Mouse (Mus musculus): ENCODE measurements around the gene Parg.
"Not testable (repeated sequence)": the region's sequence is repeated elsewhere in the genome, so short reads cannot be mapped to it uniquely, and the experiment has no call there.

Parg gene

GRCm38 (mm10) chr14:32175310-32175709, 26.4 kb upstream of the Parg start:
- in situ Hi-C loops (cut with MboI, MseI) = no loop called here

DNA sequence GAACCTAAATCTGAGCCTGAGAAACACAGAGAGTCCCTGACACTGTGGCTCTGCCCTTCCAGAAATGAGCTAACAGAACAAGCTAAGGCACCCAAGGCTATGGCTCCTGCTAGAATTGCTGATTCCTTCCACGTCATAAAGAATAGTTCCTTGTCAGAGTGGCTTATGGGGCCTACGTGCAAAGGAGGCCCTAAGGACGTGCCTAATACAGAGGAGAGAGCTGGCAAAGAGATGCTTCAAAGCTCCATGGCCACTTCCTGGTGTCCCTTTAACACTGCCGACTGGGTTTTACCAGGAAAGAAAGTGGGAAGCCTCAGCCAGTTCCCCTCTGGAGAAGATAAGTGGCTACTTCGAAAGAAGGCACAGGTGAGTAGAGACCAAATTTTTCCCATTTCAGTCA, 25.2 kb upstream of the Parg start:
- in situ Hi-C loops (cut with MboI, MseI) = not testable (repeated sequence)

GRCm38 (mm10) chr14:32179393-32180195, 22.2 kb upstream of the Parg start:
- in situ Hi-C loops (cut with MboI, MseI) = no loop called here

DNA sequence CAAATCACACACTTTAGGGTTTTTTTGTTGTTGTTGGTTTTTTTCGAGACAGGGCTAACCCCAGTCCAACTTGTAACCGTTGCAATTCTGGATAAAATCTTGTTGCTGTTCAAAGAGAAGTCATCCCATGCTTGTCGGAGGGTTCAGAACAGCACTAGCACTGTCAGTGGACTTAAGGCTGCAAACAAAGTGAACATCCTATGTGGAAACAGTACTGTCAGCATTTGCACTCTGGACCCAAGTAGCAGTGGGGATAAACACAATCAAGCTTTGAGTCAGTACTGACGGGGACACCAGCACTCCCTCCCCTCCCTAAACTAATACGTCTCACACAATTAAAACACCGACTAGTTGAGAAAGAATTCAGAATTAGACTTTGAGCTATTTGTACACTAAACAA, 20.9 kb upstream of the Parg start:
- in situ Hi-C loops (cut with MboI, MseI) = no loop called here

- in situ Hi-C loops (cut with MboI, MseI) = no loop called here
These were observed 17.9 kb upstream of the Parg start for GRCm38 (mm10) chr14:32183846-32184245.

DNA sequence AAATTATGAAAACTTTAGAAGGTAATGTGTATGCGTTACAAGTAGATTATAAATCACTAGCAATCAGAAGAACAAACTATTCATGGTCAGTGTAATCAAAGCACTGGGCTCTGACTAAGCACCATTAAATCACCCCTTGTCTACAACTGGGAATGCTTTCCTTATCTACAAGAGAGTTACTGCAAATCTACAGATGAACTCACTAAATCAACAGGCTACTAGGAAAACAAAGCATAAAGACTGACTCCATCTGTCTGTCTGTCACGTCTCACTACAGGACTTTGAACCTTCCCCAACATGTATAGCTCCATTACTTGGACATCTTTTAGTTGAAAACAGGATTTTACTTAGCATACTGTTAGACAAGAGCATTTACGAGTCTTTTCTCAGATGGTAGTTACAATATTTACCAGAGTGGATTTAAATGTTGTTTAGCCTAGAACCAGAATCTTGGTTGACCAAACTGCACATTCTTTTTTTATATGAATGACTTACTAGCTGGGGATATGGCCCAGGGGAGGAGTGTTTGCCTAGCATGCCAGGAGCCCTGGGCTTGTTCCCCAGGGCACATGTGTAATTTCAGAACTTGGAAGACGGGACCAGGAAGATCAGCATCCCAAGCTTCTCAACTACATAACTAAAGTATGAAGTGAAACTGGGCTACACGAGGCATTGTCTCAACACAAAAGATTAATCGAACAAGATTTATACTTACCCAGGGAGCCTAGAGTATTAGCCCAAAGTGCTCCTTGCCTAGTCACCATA, 10.9 kb upstream of the Parg start:
- in situ Hi-C loops (cut with MboI, MseI) = no loop called here

- in situ Hi-C loops (cut with MboI, MseI) = no loop called here
These were observed 9.8 kb upstream of the Parg start for GRCm38 (mm10) chr14:32191926-32192325.

GRCm38 (mm10) chr14:32192437-32192836, 9.3 kb upstream of the Parg start:
- in situ Hi-C loops (cut with MboI, MseI) = no loop called here

DNA sequence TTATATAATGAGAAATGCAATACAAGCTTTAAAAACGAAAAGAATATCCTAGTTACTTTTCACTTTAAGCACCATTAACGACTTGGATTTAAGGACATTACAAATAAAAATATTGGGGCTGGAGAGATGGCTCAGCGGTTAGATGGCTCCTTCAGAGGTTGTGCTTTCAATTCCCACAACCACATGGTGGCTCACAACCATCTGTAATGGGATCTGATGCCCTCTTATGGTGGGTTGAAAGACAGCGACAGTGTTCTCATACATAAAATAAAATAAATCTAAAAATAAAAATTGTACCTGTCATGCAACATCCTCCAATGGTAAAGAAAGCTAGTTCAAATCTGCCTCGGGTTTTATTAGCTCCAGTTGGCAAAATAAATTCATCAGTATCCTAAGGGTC, 8.2 kb upstream of the Parg start:
- in situ Hi-C loops (cut with MboI, MseI) = not testable (repeated sequence)

- in situ Hi-C loops (cut with MboI, MseI) = no loop called here
These were observed 395 bp upstream of the Parg start for GRCm38 (mm10) chr14:32201354-32201753.

DNA sequence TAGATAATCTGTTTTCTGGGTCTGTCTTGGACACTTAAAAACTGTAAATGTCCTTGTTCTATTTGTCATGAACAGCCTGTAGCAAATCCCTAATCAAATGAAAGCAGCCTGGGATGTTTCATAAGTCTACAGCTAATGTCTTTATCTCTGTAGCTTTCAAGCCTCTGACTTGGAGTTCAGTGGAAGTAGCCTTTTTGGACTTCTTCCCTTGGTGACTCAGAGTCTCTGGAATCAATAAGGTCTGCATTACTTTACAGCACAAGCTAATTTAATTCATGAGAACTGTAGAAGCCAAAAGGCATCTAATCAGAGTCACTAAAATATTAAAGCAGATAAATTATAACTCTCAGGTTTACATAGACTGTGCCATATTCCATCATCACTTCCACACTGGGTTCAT, 24.9 kb downstream of the Parg start:
- in situ Hi-C loops (cut with MboI, MseI) = loop anchor here (25.0 kb wide), 1 partner anchor 261 kb away; no protein-coding TSS in a partner anchor

GRCm38 (mm10) chr14:32228996-32229395, 27.2 kb downstream of the Parg start:
- in situ Hi-C loops (cut with MboI, MseI) = loop anchor here (25.0 kb wide), 1 partner anchor 258 kb away; no protein-coding TSS in a partner anchor

DNA sequence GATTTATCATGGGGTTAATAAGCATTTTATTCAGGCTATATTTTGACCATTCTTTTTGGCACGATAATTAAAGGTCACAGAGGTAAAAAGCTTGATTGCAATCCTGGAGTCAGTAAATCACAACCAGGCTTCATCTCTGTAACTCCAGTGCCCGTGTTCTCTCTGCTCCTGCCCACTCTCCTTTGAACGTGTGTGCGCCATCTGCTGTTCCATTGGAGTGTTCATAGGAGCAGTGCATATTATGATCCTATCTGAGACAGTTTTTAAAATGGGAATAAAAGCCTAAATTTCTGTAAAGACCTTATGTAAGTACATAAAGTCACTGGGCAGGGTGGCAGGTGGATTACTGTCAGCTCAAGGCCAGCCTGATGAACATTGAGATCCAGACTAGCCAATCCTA, 40.7 kb downstream of the Parg start:
- in situ Hi-C loops (cut with MboI, MseI) = loop anchor here (25.0 kb wide), 1 partner anchor 245 kb away; no protein-coding TSS in a partner anchor

GRCm38 (mm10) chr14:32246019-32246418, 44.3 kb downstream of the Parg start:
- in situ Hi-C loops (cut with MboI, MseI) = loop anchor here (25.0 kb wide), 1 partner anchor 241 kb away; no protein-coding TSS in a partner anchor

DNA sequence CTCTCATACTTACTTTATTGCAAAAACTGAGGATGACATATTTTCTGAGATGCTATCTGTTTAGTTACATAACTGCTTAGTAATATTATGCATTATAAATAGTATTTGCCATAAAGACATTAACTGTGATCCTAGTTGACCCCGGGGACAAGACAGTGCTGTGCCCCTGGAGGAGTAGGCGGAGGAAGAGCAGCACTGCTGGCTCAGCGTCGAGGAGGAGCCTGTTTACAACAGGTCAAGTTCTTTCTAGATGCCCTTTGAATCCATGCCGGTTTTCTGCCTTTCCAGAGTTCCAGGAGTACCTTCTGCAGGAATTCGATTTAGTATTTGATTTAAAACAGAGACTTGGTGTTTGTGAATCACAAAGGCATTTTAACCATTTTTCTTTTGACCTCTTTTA, 47.9 kb downstream of the Parg start:
- in situ Hi-C loops (cut with MboI, MseI) = loop anchor here (25.0 kb wide), 1 partner anchor 238 kb away; no protein-coding TSS in a partner anchor

- in situ Hi-C loops (cut with MboI, MseI) = no loop called here
These were observed 59.1 kb downstream of the Parg start for GRCm38 (mm10) chr14:32260830-32261229.

GRCm38 (mm10) chr14:32261741-32262140, 60.0 kb downstream of the Parg start:
- in situ Hi-C loops (cut with MboI, MseI) = no loop called here

DNA sequence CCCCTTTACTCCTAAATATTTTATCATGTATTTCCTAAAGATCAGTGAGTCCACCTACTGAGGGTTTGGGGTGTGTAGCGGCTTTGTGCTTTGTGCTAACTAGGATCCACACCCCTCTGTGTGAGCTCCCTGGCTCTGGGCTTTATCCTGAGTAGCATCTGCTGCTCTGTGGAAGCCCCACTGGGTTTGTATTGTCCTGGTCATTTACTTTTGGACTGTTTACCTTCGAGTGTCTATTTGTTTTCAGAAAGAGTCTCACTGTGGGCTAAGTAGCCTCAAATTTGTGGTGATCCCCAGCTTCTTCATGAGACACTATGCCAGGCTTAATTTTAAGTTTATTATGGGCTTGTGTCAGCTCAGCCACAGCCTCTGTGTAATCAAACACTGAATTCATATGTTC, 67.2 kb downstream of the Parg start:
- in situ Hi-C loops (cut with MboI, MseI) = no loop called here

- in situ Hi-C loops (cut with MboI, MseI) = no loop called here
These were observed 67.8 kb downstream of the Parg start for GRCm38 (mm10) chr14:32269589-32269988.

DNA sequence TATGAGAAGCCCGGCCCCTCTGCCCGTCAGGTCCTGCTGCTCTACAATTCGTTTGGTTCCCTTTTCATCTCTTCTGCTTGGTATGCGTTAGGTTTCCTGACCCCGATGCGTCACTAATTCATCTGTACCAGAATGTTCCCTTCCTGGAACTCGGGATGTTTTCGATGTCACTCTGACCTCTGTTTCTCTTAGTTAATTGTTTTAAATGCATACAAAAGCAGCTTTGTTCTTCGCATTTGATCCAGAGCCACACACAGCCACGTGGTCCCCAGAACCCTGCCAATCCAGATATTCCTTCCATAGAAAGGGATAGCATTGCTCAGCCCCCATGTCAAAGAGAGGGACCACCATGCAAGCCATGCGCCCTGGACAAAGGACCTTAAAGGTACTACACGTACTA, 99.9 kb downstream of the Parg start:
- in situ Hi-C loops (cut with MboI, MseI) = no loop called here

- in situ Hi-C loops (cut with MboI, MseI) = no loop called here
These were observed 100.7 kb downstream of the Parg start for GRCm38 (mm10) chr14:32302423-32302822.

GRCm38 (mm10) chr14:32304921-32305320, 103.2 kb downstream of the Parg start:
- in situ Hi-C loops (cut with MboI, MseI) = no loop called here

DNA sequence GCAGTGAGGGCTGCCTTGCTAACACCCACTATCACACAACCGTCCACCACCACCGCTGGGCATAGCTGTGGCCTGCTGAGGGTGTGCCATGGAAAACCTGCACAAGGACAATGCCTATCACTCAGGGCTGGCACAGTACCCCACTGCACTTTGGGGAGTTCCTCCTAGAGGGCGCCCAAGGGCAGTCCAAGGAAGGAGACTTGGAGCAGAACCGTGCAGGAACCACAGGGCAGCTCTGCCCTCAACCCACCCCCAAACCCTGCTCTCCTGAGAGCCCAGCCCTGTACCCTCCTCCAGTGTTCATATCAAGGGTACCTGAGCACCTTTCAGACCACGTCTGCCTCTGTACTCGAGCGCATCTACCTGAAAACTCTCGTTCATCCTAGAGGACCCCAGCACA, 108.1 kb downstream of the Parg start:
- in situ Hi-C loops (cut with MboI, MseI) = no loop called here

Measured in T-helper 2 cell (primary cell).